ENCODE assay signal across 16 mouse cellular contexts in genomic region chr15:101193971-101194370, GRCm38 (mm10). TPM values are rescaled to one million over a fixed set of nuclear protein-coding genes. Genes with fewer than 3 reads are reported as not detected.
DNase-seq lines count a peak whose midpoint lies in the region; ATAC-seq and TF ChIP-seq lines count a peak whose summit lies in the region.
"Had no signal": no experiment of that assay in that cellular context is flagged by ENCODE, and none has a peak within 500 bp of the region (broad histone marks: within the 10 kb centered on the region; RNA-seq: fewer than 3 reads in every experiment).

No protein-coding gene starts in this region.

- H3K9me3 ChIP-seq in kidney, embryonic 15.5 days (replicated peaks): no peaks in the 10 kb centered on the region
- H3K9me3 ChIP-seq in liver, postnatal 0 days (ENCODE audit: low read length): no peaks in the 10 kb centered on the region
- H3K9me3 ChIP-seq in liver, embryonic 11.5 days (ENCODE audit: control insufficient read depth, low read length): no peaks in the 10 kb centered on the region
- H3K9me3 ChIP-seq: embryonic facial prominence, embryonic 12.5 days; forebrain, embryonic 15.5 days; hindbrain, embryonic 13.5 days had no signal

- DNase-seq in heart, adult 11 months: peak; percentile 86
- DNase-seq in heart, postnatal 10 days: no peak
- DNase-seq in kidney, postnatal 14 days: no peak
- no peak for DNase-seq in liver, postnatal 0 days
- DNase-seq in liver, embryonic 11.5 days (ENCODE audit: low spot score): no peak
- DNase-seq in cerebellum, adult 18-20 months: no peak
- DNase-seq: adrenal gland, postnatal 10 days; cerebellum, adult 11 months; cerebellum, adult 9-10 months; cerebellum, postnatal 25 days; gastrocnemius, postnatal 10 days; heart, postnatal 14 days had no signal

- H3K27me3 ChIP-seq in kidney, embryonic 15.5 days: no peaks in the 10 kb centered on the region
- no peaks in the 10 kb centered on the region for H3K27me3 ChIP-seq in liver, postnatal 0 days (ENCODE audit: insufficient read depth, low read length)
- no peaks in the 10 kb centered on the region for H3K27me3 ChIP-seq in liver, embryonic 11.5 days (replicated peaks; ENCODE audit: control insufficient read depth, insufficient read depth, low read length)
- H3K27me3 ChIP-seq: embryonic facial prominence, embryonic 12.5 days; forebrain, embryonic 15.5 days; hindbrain, embryonic 13.5 days had no signal

- peak overlapping the region; percentile 88 for H3K27ac ChIP-seq in kidney, embryonic 15.5 days
- peak overlapping the region; percentile 57; the same call in 1 of the 2 replicates for H3K27ac ChIP-seq in liver, postnatal 0 days (ENCODE audit: low read depth)
- no peak overlapping the region for H3K27ac ChIP-seq in liver, embryonic 11.5 days (ENCODE audit: low read depth, low read length)
- H3K27ac ChIP-seq: embryonic facial prominence, embryonic 12.5 days; forebrain, embryonic 15.5 days; hindbrain, embryonic 13.5 days had no signal

- no peak for TF ChIP-seq EP300 in liver, postnatal 0 days (IDR thresholded peaks at IDR 0.05; ENCODE audit: low read depth)

- intact Hi-C loops in heart, postnatal 10 days (cut with DNase I): no loop called here

- H3K4me3 ChIP-seq in kidney, embryonic 15.5 days (replicated peaks): no peak overlapping the region
- no peak overlapping the region for H3K4me3 ChIP-seq in liver, postnatal 0 days (ENCODE audit: low read depth, low read length)
- no peak overlapping the region for H3K4me3 ChIP-seq in liver, embryonic 11.5 days (ENCODE audit: low read depth, low read length)
- H3K4me3 ChIP-seq: embryonic facial prominence, embryonic 12.5 days; forebrain, embryonic 15.5 days; hindbrain, embryonic 13.5 days had no signal

- no peak for ATAC-seq in kidney, embryonic 15.5 days (replicated peaks; ENCODE audit: low FRiP score)
- no peak for ATAC-seq in liver, postnatal 0 days
- no peak for ATAC-seq in liver, embryonic 11.5 days (replicated peaks; ENCODE audit: low FRiP score)
- ATAC-seq: forebrain, embryonic 15.5 days had no signal

- H3K4me2 ChIP-seq in kidney, embryonic 15.5 days: no peak overlapping the region
- H3K4me2 ChIP-seq in liver, postnatal 0 days (ENCODE audit: low read depth, low read length): no peak overlapping the region
- H3K4me2 ChIP-seq in liver, embryonic 11.5 days: no peak overlapping the region
- H3K4me2 ChIP-seq: embryonic facial prominence, embryonic 12.5 days; forebrain, embryonic 15.5 days; hindbrain, embryonic 13.5 days had no signal

- WGBS in kidney, embryonic 15.5 days: 93% methylated on average over 6 of the region's 6 CpGs
- 68% methylated on average over 6 of the region's 6 CpGs for WGBS in liver, postnatal 0 days (ENCODE audit: insufficient replicate concordance)
- 83% methylated on average over 6 of the region's 6 CpGs for WGBS in liver, embryonic 11.5 days

- no peak for TF ChIP-seq CTCF in liver, postnatal 0 days (IDR thresholded peaks at IDR 0.05; ENCODE audit: low read depth)

- H3K36me3 ChIP-seq in kidney, embryonic 15.5 days: peaks cover 40% of the 10 kb centered on the region
- peaks cover 8% of the 10 kb centered on the region for H3K36me3 ChIP-seq in liver, postnatal 0 days (replicated peaks; ENCODE audit: insufficient read depth, low read length)
- H3K36me3 ChIP-seq in liver, embryonic 11.5 days (ENCODE audit: control insufficient read depth, insufficient read depth, low read length): peaks cover 14% of the 10 kb centered on the region

- H3K9ac ChIP-seq in kidney, embryonic 15.5 days: no peak overlapping the region
- no peak overlapping the region for H3K9ac ChIP-seq in liver, postnatal 0 days (replicated peaks)
- H3K9ac ChIP-seq in liver, embryonic 11.5 days (ENCODE audit: low read depth, low read length): no peak overlapping the region
- H3K9ac ChIP-seq: embryonic facial prominence, embryonic 12.5 days; forebrain, embryonic 15.5 days; hindbrain, embryonic 13.5 days had no signal

- H3K4me1 ChIP-seq in kidney, embryonic 15.5 days: peaks cover 74% of the 10 kb centered on the region
- peaks cover 54% of the 10 kb centered on the region for H3K4me1 ChIP-seq in liver, postnatal 0 days (ENCODE audit: insufficient read depth)
- H3K4me1 ChIP-seq in liver, embryonic 11.5 days (replicated peaks; ENCODE audit: control insufficient read depth, insufficient read depth, low read length): peaks cover 41% of the 10 kb centered on the region

RNA-seq across cellular contexts. Expression of gene Acvr1b, which starts 20.1 kb away (rescaled TPM):
- total RNA-seq in heart, postnatal 10 days (2021): 10 to 100 TPM; 18.7 to 20.9 TPM
- polyA plus RNA-seq in kidney, embryonic 15.5 days (2015; fragmentation: Nextera tagmentation; extraction: Ambion mirVana): 6.2 and 6.4 TPM in 2 replicates
- polyA plus RNA-seq in liver, postnatal 0 days (2015; fragmentation: Nextera tagmentation; extraction: Ambion mirVana): 2.2 TPM in 2 replicates
- 4.2 and 4.4 TPM in 2 replicates for polyA plus RNA-seq in liver, embryonic 11.5 days (2014; fragmentation: Nextera tagmentation; extraction: Ambion mirVana)

RNA-seq across cellular contexts. Expression of gene Grasp, which starts 30.0 kb away (rescaled TPM):
- total RNA-seq in heart, postnatal 10 days (2021): 10 to 100 TPM; 14.9 to 18.0 TPM
- polyA plus RNA-seq in kidney, embryonic 15.5 days (2015; fragmentation: Nextera tagmentation; extraction: Ambion mirVana): 4.7 TPM in 2 replicates
- 0.35 and 0.54 TPM in 2 replicates for polyA plus RNA-seq in liver, postnatal 0 days (2015; fragmentation: Nextera tagmentation; extraction: Ambion mirVana)
- polyA plus RNA-seq in liver, embryonic 11.5 days (2014; fragmentation: Nextera tagmentation; extraction: Ambion mirVana): 1.5 and 1.7 TPM in 2 replicates
